Mouse (Mus musculus) CD4-positive helper T cell, adult 2 months (primary cell): ENCODE data around the gene Gabpb2.

Experiments used
- DNase-seq: peaks from one replicate; pipeline ENCODE4 v3.0.0-alpha.2; 2012; ENCODE audit warnings: low read depth, missing footprints, low spot score

Gabpb2 gene

GRCm38 (mm10) chr3:95194721-95195135 is 23.0 kb downstream of the Gabpb2 start:
- DNase-seq = no peak

DNA sequence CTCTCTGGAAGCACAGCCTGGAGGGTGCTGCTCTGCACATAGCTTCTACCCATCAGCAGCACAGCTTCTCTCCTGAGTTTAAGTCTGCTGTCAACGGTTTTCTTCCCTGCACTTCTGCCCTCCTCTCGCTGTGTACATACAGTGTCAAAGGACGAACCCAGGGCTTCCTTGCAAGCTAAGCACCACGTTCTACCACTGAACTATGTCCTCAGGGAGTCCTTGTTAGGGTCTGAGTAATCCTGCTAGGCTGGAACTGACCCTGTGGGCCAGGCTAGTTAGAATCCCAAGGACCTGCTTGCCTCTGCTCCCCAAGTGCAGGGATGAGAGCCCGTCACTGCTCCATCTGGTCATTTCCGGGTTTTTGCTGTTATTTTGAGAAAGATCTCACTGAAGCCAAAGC is 30.8 kb downstream of the Gabpb2 start:
- no peak for DNase-seq

- DNase-seq = no peak
Observed at GRCm38 (mm10) chr3:95186100-95186499, 31.6 kb downstream of the Gabpb2 start.

- DNase-seq = peak; percentile 43
Observed at GRCm38 (mm10) chr3:95184796-95185577, 32.7 kb downstream of the Gabpb2 start.

DNA sequence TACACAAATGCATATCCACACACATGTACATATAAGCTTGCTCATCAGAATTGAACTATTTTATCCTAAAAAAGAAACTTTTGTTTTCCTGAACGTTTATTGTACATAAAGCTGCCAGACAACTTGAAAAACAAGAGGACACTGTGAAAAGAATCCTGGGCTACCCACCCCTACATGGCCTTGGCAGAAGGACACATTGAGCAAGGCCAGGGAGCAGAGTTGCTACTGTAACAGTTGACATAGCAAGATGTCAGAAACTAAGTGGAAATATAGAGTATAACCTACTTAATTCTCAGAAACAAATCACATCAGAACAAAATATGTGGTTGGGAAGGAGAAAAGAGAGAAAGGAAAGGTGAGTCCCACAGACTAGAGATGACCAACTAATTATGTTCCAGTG is 35.9 kb downstream of the Gabpb2 start:
- DNase-seq = no peak

GRCm38 (mm10) chr3:95179890-95180289 is 37.8 kb downstream of the Gabpb2 start:
- DNase-seq = no peak

GRCm38 (mm10) chr3:95178948-95179347 is 38.8 kb downstream of the Gabpb2 start:
- DNase-seq = no peak

GRCm38 (mm10) chr3:95177583-95177982 is 40.1 kb downstream of the Gabpb2 start:
- DNase-seq = no peak

GRCm38 (mm10) chr3:95176500-95176899 is 41.2 kb downstream of the Gabpb2 start:
- DNase-seq = no peak

DNA sequence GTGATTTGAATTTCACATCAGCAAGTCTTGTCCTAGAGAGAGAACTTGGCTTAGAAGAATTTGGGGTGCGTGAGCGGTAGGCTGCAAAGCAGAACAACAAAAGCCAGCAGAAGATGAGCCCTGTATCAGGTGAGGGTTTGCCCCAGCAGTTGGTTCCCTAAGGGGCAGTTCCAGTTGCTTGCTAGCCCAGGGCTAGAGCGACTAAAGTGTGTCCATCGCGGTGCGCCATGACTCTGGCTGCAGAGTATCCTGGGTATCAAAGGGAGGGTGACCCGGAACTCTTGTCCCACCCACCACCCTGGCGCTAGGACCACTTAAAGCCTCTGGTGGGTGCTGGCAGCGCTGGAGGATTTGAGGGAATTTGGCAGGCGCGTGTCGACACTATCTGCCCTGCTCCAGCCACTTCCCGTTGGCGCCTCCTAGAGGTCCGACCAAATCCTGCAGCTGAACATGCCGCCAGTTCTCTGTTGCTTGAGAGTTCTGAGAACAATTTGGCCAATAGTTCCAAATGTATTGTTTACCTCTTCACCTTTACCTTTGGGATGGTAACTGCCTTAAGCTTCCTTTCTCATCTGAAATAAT is 43.6 kb downstream of the Gabpb2 start:
- DNase-seq = peak; percentile 81

- DNase-seq = no peak
Observed at GRCm38 (mm10) chr3:95173256-95173949, 44.3 kb downstream of the Gabpb2 start.

DNA sequence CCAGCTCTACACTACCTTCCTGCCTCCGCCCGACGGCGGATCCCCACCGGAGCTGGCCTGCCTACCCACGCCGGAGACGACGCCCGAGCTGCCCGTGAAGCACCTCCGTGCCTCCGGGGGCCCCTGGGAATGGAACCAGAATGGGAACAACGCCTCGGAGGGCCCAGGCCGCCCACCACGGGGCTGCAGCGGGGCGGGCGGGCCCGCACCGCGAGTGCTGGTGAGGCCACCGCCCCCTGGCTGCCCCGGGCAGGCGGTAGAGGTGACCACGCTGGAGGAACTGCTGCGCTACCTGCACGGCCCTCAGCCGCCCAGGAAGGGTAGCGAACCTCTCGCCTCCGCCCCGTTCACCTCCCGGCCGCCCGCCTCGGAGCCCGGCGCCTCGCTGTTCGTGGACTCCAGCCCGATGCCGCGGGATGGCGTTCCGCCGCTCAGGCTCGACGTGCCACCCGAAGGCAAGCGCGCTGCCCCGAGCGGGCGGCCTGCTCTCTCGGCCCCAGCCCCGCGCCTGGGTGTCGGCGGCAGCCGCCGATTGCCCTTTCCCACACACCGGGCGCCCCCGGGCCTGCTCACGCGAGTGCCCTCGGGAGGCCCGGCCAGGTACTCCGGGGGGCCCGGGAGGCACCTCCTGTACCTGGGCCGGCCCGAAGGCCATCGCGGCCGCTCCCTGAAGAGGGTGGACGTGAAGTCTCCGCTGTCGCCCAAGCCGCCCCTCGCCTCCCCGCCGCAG is 45.0 kb downstream of the Gabpb2 start:
- no peak for DNase-seq

GRCm38 (mm10) chr3:95171105-95171504 is 46.6 kb downstream of the Gabpb2 start:
- no peak for DNase-seq

DNA sequence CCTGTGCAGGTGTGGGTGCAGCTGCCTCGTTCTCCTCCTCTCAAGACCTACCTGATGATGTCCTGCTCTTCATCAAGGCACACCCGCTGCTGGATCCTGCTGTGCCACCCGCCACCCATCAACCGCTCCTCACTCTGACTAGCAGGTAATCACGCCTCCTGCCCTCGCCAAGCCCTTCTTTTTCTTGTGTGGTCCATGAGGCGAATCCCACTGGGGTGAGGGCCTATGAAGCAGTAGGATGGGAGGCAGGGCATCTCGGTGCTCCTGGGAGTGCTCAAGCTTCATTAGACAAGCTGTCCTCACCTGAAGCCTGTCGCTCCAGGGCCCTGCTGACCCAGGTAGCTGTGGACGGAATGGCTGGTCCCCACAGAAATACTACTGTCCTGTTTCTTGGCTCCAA is 47.7 kb downstream of the Gabpb2 start:
- DNase-seq = no peak

DNA sequence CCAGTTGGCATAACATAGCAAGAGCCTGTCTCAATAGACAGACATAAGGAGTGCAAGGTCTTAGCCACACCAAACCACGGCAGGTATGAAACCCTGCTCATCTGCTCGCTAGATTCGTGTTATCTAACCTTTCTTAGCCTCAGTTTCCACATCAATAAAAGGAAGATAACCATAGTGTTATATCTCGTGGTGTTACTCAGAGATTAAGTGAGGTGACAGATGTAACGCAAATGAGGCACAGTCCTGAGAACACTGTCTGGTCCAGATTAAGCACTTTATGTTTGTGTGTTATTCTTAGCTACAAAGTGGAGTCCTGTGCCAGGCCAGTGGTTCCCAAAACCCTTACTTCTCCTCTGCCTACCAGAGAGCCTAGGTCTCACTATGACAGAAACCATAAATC is 52.9 kb downstream of the Gabpb2 start:
- DNase-seq = no peak

- no peak for DNase-seq
Observed at GRCm38 (mm10) chr3:95164256-95164550, 53.5 kb downstream of the Gabpb2 start.

- no peak for DNase-seq
Observed at GRCm38 (mm10) chr3:95163419-95164255, 54.1 kb downstream of the Gabpb2 start.

- no peak for DNase-seq
Observed at GRCm38 (mm10) chr3:95162345-95162628, 55.4 kb downstream of the Gabpb2 start.

GRCm38 (mm10) chr3:95161618-95162344 is 55.9 kb downstream of the Gabpb2 start:
- DNase-seq = no peak

DNA sequence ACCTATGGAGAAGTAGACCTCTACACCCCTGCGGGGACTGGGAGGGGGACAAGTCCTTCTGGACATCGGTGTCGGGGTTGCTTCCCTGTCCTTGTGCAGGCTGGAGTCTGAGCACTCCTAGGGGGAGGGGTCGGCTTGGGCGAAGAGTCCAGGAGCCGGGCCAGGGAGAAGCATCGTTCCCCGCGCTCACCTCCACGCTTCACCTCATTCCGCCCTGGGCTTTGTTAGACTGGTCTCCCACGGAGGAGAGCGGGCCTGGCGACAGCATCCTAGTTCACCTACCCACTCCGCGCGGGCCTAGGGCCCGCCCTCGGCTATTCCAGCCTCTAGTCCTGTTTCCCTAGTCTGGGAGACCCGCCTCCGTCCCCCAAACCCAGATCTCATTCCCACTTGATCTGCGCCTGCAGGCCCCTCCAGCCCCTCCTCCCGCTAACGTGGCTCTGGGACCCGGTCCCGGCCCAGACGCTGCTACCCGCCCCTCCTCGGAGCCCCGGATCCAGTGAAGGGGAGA is 56.6 kb downstream of the Gabpb2 start:
- DNase-seq = no peak
